Mouse (Mus musculus) lung, embryonic 15.5 days (tissue): ENCODE measurements at regions not wholly inside any gene's neighbourhood (a gene's known extent, or its start where the extent isn't known, plus 50 kb on each side); places are given as distances from the start of the nearest gene placed in this dataset.

Source experiments
- ATAC-seq: fragments of 200-750 bp; cut with Nextera tagmentation; 2 replicates; pipeline ENCODE4 v1.8.0; 2017; ENCODE audit warnings: moderate number of reproducible peaks, borderline replicate concordance; ENCODE audit not compliant: low FRiP score, low TSS enrichment; ENCODE audit errors: extremely low read depth
- H3K27ac ChIP-seq: fragments of 300-500 bp; sonication (generic); 2 replicates; pipeline ENCODE4 v1.5.1; 2015; ENCODE audit warnings: moderate library complexity, mild to moderate bottlenecking, inconsistent platforms
- H3K27me3 ChIP-seq: fragments of 300-500 bp; sonication (generic); 2 replicates; pipeline ENCODE4 v1.6.1; 2015; ENCODE audit warnings: inconsistent platforms
- H3K36me3 ChIP-seq: fragments of 300-500 bp; sonication (generic); 2 replicates; pipeline ENCODE4 v1.6.1; 2015; ENCODE audit warnings: inconsistent platforms
- H3K4me1 ChIP-seq: fragments of 300-500 bp; sonication (generic); 2 replicates; pipeline ENCODE4 v1.6.1; 2015; ENCODE audit warnings: inconsistent platforms
- H3K4me2 ChIP-seq: fragments of 300-500 bp; sonication (generic); 2 replicates; pipeline ENCODE4 v1.6.1; 2015; ENCODE audit warnings: inconsistent platforms, mild to moderate bottlenecking, moderate library complexity
- H3K4me3 ChIP-seq: fragments of 300-500 bp; sonication (generic); 2 replicates; pipeline ENCODE4 v1.5.1; 2015; ENCODE audit warnings: mild to moderate bottlenecking, inconsistent platforms
- H3K9ac ChIP-seq: fragments of 300-500 bp; sonication (generic); 2 replicates; pipeline ENCODE4 v1.6.1; 2015; ENCODE audit warnings: inconsistent platforms
- H3K9me3 ChIP-seq: fragments of 300-500 bp; sonication (generic); 2 replicates; pipeline ENCODE4 v1.6.1; 2016; ENCODE audit warnings: inconsistent platforms
- WGBS: fragments of 180-500 bp; shearing (Covaris S2); methylation state at CpG from one replicate; pipeline ENCODE4 v1.1.7; 2015; 5-methylcytosine and 5-hydroxymethylcytosine counted together

GRCm38 (mm10) chr13:78998855-78999254 lies 799.3 kb upstream of the Nr2f1 start:
- no peaks in the 10 kb centered on the region for H3K4me1 ChIP-seq
- no peak for ATAC-seq
- H3K9me3 ChIP-seq, result no peaks in the 10 kb centered on the region
- H3K27me3 ChIP-seq, result no peaks in the 10 kb centered on the region
- no peaks in the 10 kb centered on the region for H3K36me3 ChIP-seq
- H3K9ac ChIP-seq, result no peak overlapping the region
- no peak overlapping the region for H3K4me3 ChIP-seq
- H3K4me2 ChIP-seq, result no peak overlapping the region
- H3K27ac ChIP-seq, result no peak overlapping the region
- 44% methylated on average over 2 of the region's 2 CpGs for WGBS

GRCm38 (mm10) chr13:78992326-78992725 lies 792.8 kb upstream of the Nr2f1 start:
- WGBS, result 89% methylated on average over 3 of the region's 3 CpGs
- no peaks in the 10 kb centered on the region for H3K4me1 ChIP-seq
- no peaks in the 10 kb centered on the region for H3K27me3 ChIP-seq
- no peak overlapping the region for H3K27ac ChIP-seq
- no peaks in the 10 kb centered on the region for H3K36me3 ChIP-seq
- no peaks in the 10 kb centered on the region for H3K9me3 ChIP-seq
- H3K4me3 ChIP-seq, result no peak overlapping the region
- ATAC-seq, result no peak
- no peak overlapping the region for H3K4me2 ChIP-seq
- H3K9ac ChIP-seq, result no peak overlapping the region

GRCm38 (mm10) chr13:78985921-78986320 lies 786.4 kb upstream of the Nr2f1 start:
- no peak for ATAC-seq

GRCm38 (mm10) chr13:78977224-78977780 lies 777.7 kb upstream of the Nr2f1 start:
- no peaks in the 10 kb centered on the region for H3K27me3 ChIP-seq
- H3K9me3 ChIP-seq, result no peaks in the 10 kb centered on the region
- H3K4me3 ChIP-seq, result no peak overlapping the region
- peak; percentile 39; the same call in 1 of the 2 replicates for ATAC-seq
- 23% methylated on average over 3 of the region's 3 CpGs for WGBS
- no peak overlapping the region for H3K27ac ChIP-seq
- H3K9ac ChIP-seq, result no peak overlapping the region
- no peaks in the 10 kb centered on the region for H3K4me1 ChIP-seq
- H3K4me2 ChIP-seq, result no peak overlapping the region
- no peaks in the 10 kb centered on the region for H3K36me3 ChIP-seq

More at GRCm38 (mm10) chr13:78985921-78986320, 786.4 kb upstream of the Nr2f1 start:
- 41% methylated on average over 3 of the region's 3 CpGs for WGBS
- H3K4me1 ChIP-seq, result no peaks in the 10 kb centered on the region
- no peaks in the 10 kb centered on the region for H3K9me3 ChIP-seq
- H3K4me2 ChIP-seq, result no peak overlapping the region
- no peaks in the 10 kb centered on the region for H3K36me3 ChIP-seq
- H3K27me3 ChIP-seq, result no peaks in the 10 kb centered on the region
- H3K4me3 ChIP-seq, result no peak overlapping the region
- H3K9ac ChIP-seq, result no peak overlapping the region
- no peak overlapping the region for H3K27ac ChIP-seq

DNA sequence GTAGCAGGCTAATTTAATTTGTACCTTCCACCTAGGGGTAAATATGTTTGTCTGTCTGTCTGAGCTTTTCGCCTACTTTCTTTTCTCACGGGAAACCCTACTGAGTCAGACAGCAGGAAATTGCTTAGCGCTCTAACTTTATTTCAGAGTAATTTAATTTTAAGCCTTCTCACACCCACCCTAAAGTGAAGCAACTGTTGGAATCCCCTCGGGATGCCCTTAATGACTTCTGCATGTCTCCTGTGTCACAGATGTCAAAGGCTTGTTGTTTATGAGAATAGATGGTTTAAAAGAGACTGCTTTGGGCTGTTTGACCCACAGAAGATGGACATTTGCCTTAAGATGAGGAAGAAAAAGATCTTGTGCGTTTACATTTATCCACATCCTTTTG lies 738.8 kb upstream of the Nr2f1 start:
- no peaks in the 10 kb centered on the region for H3K9me3 ChIP-seq
- no peak overlapping the region for H3K4me3 ChIP-seq
- no peaks in the 10 kb centered on the region for H3K27me3 ChIP-seq
- H3K27ac ChIP-seq, result no peak overlapping the region
- H3K9ac ChIP-seq, result no peak overlapping the region
- no peak for ATAC-seq
- H3K36me3 ChIP-seq, result no peaks in the 10 kb centered on the region
- 53% methylated on average over 5 of the region's 5 CpGs for WGBS
- H3K4me1 ChIP-seq, result no peaks in the 10 kb centered on the region
- H3K4me2 ChIP-seq, result no peak overlapping the region

- Histone ChIP-seq H3K4me3 (no peak overlapping the region), H3K9ac (no peak overlapping the region), H3K36me3 (no peaks in the 10 kb centered on the region), H3K9me3 (no peaks in the 10 kb centered on the region), H3K4me1 (no peaks in the 10 kb centered on the region), H3K4me2 (no peak overlapping the region), H3K27me3 (no peaks in the 10 kb centered on the region), H3K27ac (no peak overlapping the region)
- no peak for ATAC-seq
- 68% methylated on average over 7 of the region's 7 CpGs for WGBS
These were observed 738.1 kb upstream of the Nr2f1 start for GRCm38 (mm10) chr13:78937389-78938350.

- no peak overlapping the region for H3K9ac ChIP-seq
- ATAC-seq, result no peak
- H3K27me3 ChIP-seq, result no peaks in the 10 kb centered on the region
- H3K4me3 ChIP-seq, result no peak overlapping the region
- H3K27ac ChIP-seq, result no peak overlapping the region
- H3K36me3 ChIP-seq, result no peaks in the 10 kb centered on the region
- WGBS, result 35% methylated on average over 3 of the region's 3 CpGs
- H3K4me2 ChIP-seq, result no peak overlapping the region
- H3K4me1 ChIP-seq, result no peaks in the 10 kb centered on the region
- H3K9me3 ChIP-seq, result no peaks in the 10 kb centered on the region
These were observed 736.6 kb upstream of the Nr2f1 start for GRCm38 (mm10) chr13:78935990-78936650.

DNA sequence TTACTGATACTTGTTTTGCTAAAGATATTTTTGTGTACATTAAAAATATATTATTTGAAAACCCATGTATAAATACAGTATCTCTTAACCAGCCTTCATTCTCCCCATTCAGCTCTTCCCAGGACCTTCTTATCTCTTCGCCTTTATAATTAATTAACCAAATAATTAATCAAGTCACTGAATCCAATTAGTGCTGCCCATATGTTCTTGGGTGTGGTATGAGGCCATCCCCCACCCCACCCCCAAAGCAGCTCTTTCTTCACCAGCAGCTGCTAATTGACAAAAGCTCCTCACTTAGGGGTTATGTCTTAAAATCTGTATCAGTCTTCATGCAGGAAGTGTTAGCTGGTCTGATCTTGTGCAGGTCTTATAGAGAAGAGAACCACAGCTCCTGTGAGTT lies 728.8 kb upstream of the Nr2f1 start:
- H3K9me3 ChIP-seq, result no peaks in the 10 kb centered on the region
- no peak for ATAC-seq
- WGBS, result 90% methylated on average over 1 of the region's 1 CpGs
- H3K4me1 ChIP-seq, result no peaks in the 10 kb centered on the region
- H3K27me3 ChIP-seq, result no peaks in the 10 kb centered on the region
- H3K9ac ChIP-seq, result no peak overlapping the region
- H3K36me3 ChIP-seq, result no peaks in the 10 kb centered on the region
- no peak overlapping the region for H3K27ac ChIP-seq
- H3K4me2 ChIP-seq, result no peak overlapping the region
- no peak overlapping the region for H3K4me3 ChIP-seq

GRCm38 (mm10) chr13:78920802-78921201 lies 721.2 kb upstream of the Nr2f1 start:
- Histone ChIP-seq H3K27ac (no peak overlapping the region), H3K36me3 (no peaks in the 10 kb centered on the region), H3K4me1 (no peaks in the 10 kb centered on the region), H3K9me3 (no peaks in the 10 kb centered on the region), H3K9ac (no peak overlapping the region), H3K4me2 (no peak overlapping the region), H3K4me3 (no peak overlapping the region), H3K27me3 (no peaks in the 10 kb centered on the region)
- ATAC-seq, result no peak
- WGBS, result 61% methylated on average over 3 of the region's 3 CpGs

- 6% methylated on average over 5 of the region's 5 CpGs for WGBS
- no peaks in the 10 kb centered on the region for H3K4me1 ChIP-seq
- ATAC-seq, result peak; percentile 91; the same call in 1 of the 2 replicates
- H3K36me3 ChIP-seq, result no peaks in the 10 kb centered on the region
- H3K9me3 ChIP-seq, result no peaks in the 10 kb centered on the region
- no peaks in the 10 kb centered on the region for H3K27me3 ChIP-seq
- no peak overlapping the region for H3K9ac ChIP-seq
- H3K4me3 ChIP-seq, result no peak overlapping the region
- H3K27ac ChIP-seq, result no peak overlapping the region
- H3K4me2 ChIP-seq, result no peak overlapping the region
These were observed 710.3 kb upstream of the Nr2f1 start for GRCm38 (mm10) chr13:78909839-78910238.

- Histone ChIP-seq H3K4me2 (no peak overlapping the region), H3K9me3 (no peaks in the 10 kb centered on the region), H3K36me3 (no peaks in the 10 kb centered on the region), H3K4me1 (no peaks in the 10 kb centered on the region), H3K9ac (no peak overlapping the region), H3K27ac (no peak overlapping the region), H3K27me3 (no peaks in the 10 kb centered on the region), H3K4me3 (no peak overlapping the region)
- no peak for ATAC-seq
These were observed 704.5 kb upstream of the Nr2f1 start for GRCm38 (mm10) chr13:78904102-78904501.

- no peak overlapping the region for H3K4me2 ChIP-seq
- H3K4me1 ChIP-seq, result no peaks in the 10 kb centered on the region
- no peaks in the 10 kb centered on the region for H3K36me3 ChIP-seq
- ATAC-seq, result no peak
- no peaks in the 10 kb centered on the region for H3K27me3 ChIP-seq
- H3K9ac ChIP-seq, result no peak overlapping the region
- 39% methylated on average over 1 of the region's 1 CpGs for WGBS
- no peak overlapping the region for H3K27ac ChIP-seq
- H3K4me3 ChIP-seq, result no peak overlapping the region
- no peaks in the 10 kb centered on the region for H3K9me3 ChIP-seq
These were observed 701.1 kb upstream of the Nr2f1 start for GRCm38 (mm10) chr13:78900693-78901092.
